Mouse (Mus musculus) B cell, adult (primary cell): ENCODE results near the gene Mrgpra6. TPM values are rescaled to one million over a fixed set of nuclear protein-coding genes. Genes with fewer than 3 reads are reported as not detected.

Experiments used
- total RNA-seq: library from RNA; stranded (reverse); gene quantifications from 4 replicates; pipeline ENCODE4 v1.2.4, GENCODE M21; 2023; ENCODE audit not compliant: inconsistent age

The Mrgpra6 gene
- total RNA-seq = not detected in 4 replicates

DNA sequence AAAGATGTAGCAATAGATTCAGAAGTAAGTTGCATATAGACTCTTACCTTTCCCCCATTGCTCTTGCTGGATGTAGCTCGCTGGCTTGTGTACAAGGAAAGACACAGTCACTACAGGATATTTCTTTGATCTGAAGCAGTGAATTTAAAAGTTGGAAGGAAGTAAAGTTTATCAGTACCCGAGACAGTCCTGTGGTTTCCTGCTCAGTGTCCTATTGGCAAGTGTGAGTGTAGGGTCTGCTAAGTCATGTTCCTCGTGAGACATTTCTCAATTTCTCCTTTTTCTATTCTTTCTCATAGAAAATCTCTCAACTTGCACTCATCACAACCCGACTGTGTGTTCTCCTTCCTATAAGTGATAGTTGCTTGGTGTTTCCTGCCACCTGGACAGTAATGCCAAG, at the start of gene Mrgpra6:
Gene Mrgpra6, minus strand, starts transcription at position 91 of the 400 bp plus-strand sequence.

GRCm38 (mm10) chr7:47252770-47253169, 48.0 kb upstream of the Mrgpra6 start, which contains the start of gene Mrgpra9:
Gene Mrgpra9 (minus strand): TSS chr7:47252848.

Other genes with a start within 250 kb of the Mrgpra6 start
- gene Uevld, start 246.4 kb downstream of the Mrgpra6 start, total RNA-seq = 4.6 to 8.5 TPM (median 6.1 TPM) in 4 replicates
- not detected in 4 replicates for gene Gm9999, start 221.3 kb downstream of the Mrgpra6 start, total RNA-seq
- 89.3 to 99.8 TPM (median 96.1 TPM) in 4 replicates for gene Spty2d1, start 196.5 kb downstream of the Mrgpra6 start, total RNA-seq
- gene Tmem86a, start 154.3 kb downstream of the Mrgpra6 start, total RNA-seq = 3.0 to 5.2 TPM (median 4.8 TPM) in 4 replicates
- gene Ptpn5, start 71.2 kb downstream of the Mrgpra6 start, total RNA-seq = 0.19 to 0.55 TPM in 2 of 4 replicates, not detected in the others
- not detected in 4 replicates for gene Mrgpra9, start 47.9 kb upstream of the Mrgpra6 start, total RNA-seq
- gene Mrgpra1, start 149.3 kb upstream of the Mrgpra6 start, total RNA-seq = not detected in 4 replicates
- gene Mrgpra2a, start 247.2 kb upstream of the Mrgpra6 start, total RNA-seq = not detected in 4 replicates